Mouse (Mus musculus) kidney, adult 18-20 months (tissue): ENCODE measurements around the gene Dcaf1.
A peak's percentile ranks its signal among the peaks of the same experiment; 100 is the strongest.

Source experiments
- DNase-seq: peaks from one replicate; pipeline ENCODE4 v3.0.0; 2021

Dcaf1 gene

GRCm38 (mm10) chr9:106821618-106822380 is at the start of gene Dcaf1:
Dcaf1 (plus strand) TSS chr9:106821874.
- DNase-seq = peak; percentile 89

- no peak for DNase-seq
These were observed 45.6 kb upstream of the Dcaf1 start for GRCm38 (mm10) chr9:106776116-106776515.

GRCm38 (mm10) chr9:106777423-106777822 is 44.3 kb upstream of the Dcaf1 start:
- DNase-seq = no peak

- no peak for DNase-seq
These were observed 43.4 kb upstream of the Dcaf1 start for GRCm38 (mm10) chr9:106778319-106778718.

GRCm38 (mm10) chr9:106780086-106780485 is 41.6 kb upstream of the Dcaf1 start:
- DNase-seq = no peak

GRCm38 (mm10) chr9:106783554-106783953 is 38.1 kb upstream of the Dcaf1 start:
- peak; percentile 59 for DNase-seq

GRCm38 (mm10) chr9:106785206-106785605 is 36.5 kb upstream of the Dcaf1 start:
- peak; percentile 31 for DNase-seq

- DNase-seq = no peak
These were observed 33.5 kb upstream of the Dcaf1 start for GRCm38 (mm10) chr9:106787979-106788811.

- peak; percentile 92 for DNase-seq
These were observed 32.8 kb upstream of the Dcaf1 start, which contains the start of gene Rad54l2 for GRCm38 (mm10) chr9:106788812-106789321. Rad54l2 (minus strand) TSS chr9:106789194.

- DNase-seq = no peak
These were observed 32.3 kb upstream of the Dcaf1 start for GRCm38 (mm10) chr9:106789363-106789762.

- peak; percentile 52 for DNase-seq
These were observed 30.8 kb upstream of the Dcaf1 start for GRCm38 (mm10) chr9:106790831-106791230.

GRCm38 (mm10) chr9:106806503-106806902 is 15.2 kb upstream of the Dcaf1 start:
- DNase-seq = no peak

- no peak for DNase-seq
These were observed 3.5 kb upstream of the Dcaf1 start for GRCm38 (mm10) chr9:106818191-106818590.

- peak; percentile 14 for DNase-seq
These were observed 2.5 kb upstream of the Dcaf1 start for GRCm38 (mm10) chr9:106819201-106819600.

GRCm38 (mm10) chr9:106821050-106821617 is 540 bp upstream of the Dcaf1 start:
- DNase-seq = no peak

GRCm38 (mm10) chr9:106822381-106823104 is 869 bp downstream of the Dcaf1 start:
- peak; percentile 92 for DNase-seq

GRCm38 (mm10) chr9:106840569-106840968 is 18.9 kb downstream of the Dcaf1 start:
- no peak for DNase-seq

- no peak for DNase-seq
These were observed 21.1 kb downstream of the Dcaf1 start for GRCm38 (mm10) chr9:106842800-106843199.

- DNase-seq = no peak
These were observed 35.0 kb downstream of the Dcaf1 start for GRCm38 (mm10) chr9:106856664-106857063.

- no peak for DNase-seq
These were observed 36.4 kb downstream of the Dcaf1 start for GRCm38 (mm10) chr9:106858036-106858435.

GRCm38 (mm10) chr9:106874216-106874615 is 52.5 kb downstream of the Dcaf1 start:
- no peak for DNase-seq

GRCm38 (mm10) chr9:106876666-106877065 is 55.0 kb downstream of the Dcaf1 start:
- no peak for DNase-seq

GRCm38 (mm10) chr9:106879471-106879870 is 57.8 kb downstream of the Dcaf1 start:
- no peak for DNase-seq
